Mouse (Mus musculus): ENCODE results near the gene Bnc1. TPM values are rescaled to one million over a fixed set of nuclear protein-coding genes. Genes with fewer than 3 reads are reported as not detected.

Bnc1 gene
- polyA plus RNA-seq (2012; rRNA removed) = 0.07 and 0.18 TPM in 2 replicates

- TF ChIP-seq CTCF (IDR thresholded peaks at IDR 0.05; ENCODE audit: extremely low read depth, insufficient read depth, insufficient read length, insufficient replicate concordance) = no peak
- no peak for TF ChIP-seq POLR2A (IDR thresholded peaks at IDR 0.05; ENCODE audit: low read depth, low read length)
- Histone ChIP-seq H3K4me1 (ENCODE audit: control insufficient read depth, insufficient read depth, insufficient read length) (peaks cover 4% of the 10 kb centered on the region; the same call in 1 of the 2 replicates), H3K27ac (ENCODE audit: insufficient read depth, low read length) (no peak within 1 kb of the TSS), H3K4me3 (ENCODE audit: extremely low read depth, insufficient read depth, insufficient read length) (peak within 1 kb of the TSS; percentile 6; the same call in 1 of the 2 replicates), H3K36me3 (ENCODE audit: control insufficient read depth, insufficient read depth, low read length) (no peaks in the 10 kb centered on the region), H3K27me3 (ENCODE audit: control insufficient read depth, insufficient read depth, low read length) (peaks cover 17% of the 10 kb centered on the region)
- no peak for DNase-seq (ENCODE audit: low read depth in 1 of 2, low spot score in 2 of 2)
- 3% methylated on average over 94 of the region's 105 CpGs for WGBS
These were observed at the start of gene Bnc1 for GRCm38 (mm10) chr7:81992131-81993061. Gene Bnc1, minus strand, starts transcription at chr7:81992292.

DNA sequence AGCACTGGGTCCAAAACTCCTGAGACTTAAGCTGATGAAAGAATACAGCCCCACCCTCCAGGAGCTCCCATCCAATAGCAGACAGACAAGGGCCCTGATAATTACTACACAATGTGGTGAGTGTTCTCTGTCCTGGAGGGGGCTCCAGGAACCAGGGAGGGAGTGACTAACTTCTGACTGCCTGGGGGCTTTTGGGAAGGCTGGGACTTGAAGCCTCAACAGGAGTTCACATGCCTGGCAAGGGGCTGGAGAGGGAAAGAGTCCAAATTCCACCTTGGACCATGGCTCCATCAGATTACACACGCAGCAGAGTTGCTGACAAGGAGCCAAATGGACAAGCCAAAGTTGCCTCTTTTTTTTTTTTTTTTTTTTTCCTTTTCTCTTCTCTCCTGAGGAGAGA is 41.3 kb upstream of the Bnc1 start:
- no peak for DNase-seq (ENCODE audit: low read depth in 1 of 2, low spot score in 2 of 2)
- WGBS = 88% methylated on average over 1 of the region's 1 CpGs
- H3K36me3 ChIP-seq (ENCODE audit: control insufficient read depth, insufficient read depth, low read length) = no peaks in the 10 kb centered on the region

GRCm38 (mm10) chr7:82029666-82030065 is 37.6 kb upstream of the Bnc1 start:
- H3K27me3 ChIP-seq (ENCODE audit: control insufficient read depth, insufficient read depth, low read length) = no peaks in the 10 kb centered on the region
- peaks cover 4% of the 10 kb centered on the region; the same call in 1 of the 2 replicates for H3K4me1 ChIP-seq (ENCODE audit: control insufficient read depth, insufficient read depth, insufficient read length)
- TF ChIP-seq POLR2A (IDR thresholded peaks at IDR 0.05; ENCODE audit: low read depth, low read length) (no peak), CTCF (IDR thresholded peaks at IDR 0.05; ENCODE audit: extremely low read depth, insufficient read depth, insufficient read length, insufficient replicate concordance) (no peak)
- DNase-seq (ENCODE audit: low read depth in 1 of 2, low spot score in 2 of 2) = peak; percentile 8 to 53
- H3K27ac ChIP-seq (ENCODE audit: insufficient read depth, low read length) = no peak overlapping the region
- H3K4me3 ChIP-seq (ENCODE audit: extremely low read depth, insufficient read depth, insufficient read length) = no peak overlapping the region
- no peaks in the 10 kb centered on the region for H3K36me3 ChIP-seq (ENCODE audit: control insufficient read depth, insufficient read depth, low read length)
- 31% methylated on average over 9 of the region's 9 CpGs for WGBS

More for the DNA sequence above, 41.3 kb upstream of the Bnc1 start:
- H3K27me3 ChIP-seq (ENCODE audit: control insufficient read depth, insufficient read depth, low read length) = no peaks in the 10 kb centered on the region
- TF ChIP-seq CTCF (IDR thresholded peaks at IDR 0.05; ENCODE audit: extremely low read depth, insufficient read depth, insufficient read length, insufficient replicate concordance) = no peak
- no peak for TF ChIP-seq POLR2A (IDR thresholded peaks at IDR 0.05; ENCODE audit: low read depth, low read length)
- no peak overlapping the region for H3K4me3 ChIP-seq (ENCODE audit: extremely low read depth, insufficient read depth, insufficient read length)
- no peak overlapping the region for H3K27ac ChIP-seq (ENCODE audit: insufficient read depth, low read length)
- peaks cover 4% of the 10 kb centered on the region; the same call in 1 of the 2 replicates for H3K4me1 ChIP-seq (ENCODE audit: control insufficient read depth, insufficient read depth, insufficient read length)

DNA sequence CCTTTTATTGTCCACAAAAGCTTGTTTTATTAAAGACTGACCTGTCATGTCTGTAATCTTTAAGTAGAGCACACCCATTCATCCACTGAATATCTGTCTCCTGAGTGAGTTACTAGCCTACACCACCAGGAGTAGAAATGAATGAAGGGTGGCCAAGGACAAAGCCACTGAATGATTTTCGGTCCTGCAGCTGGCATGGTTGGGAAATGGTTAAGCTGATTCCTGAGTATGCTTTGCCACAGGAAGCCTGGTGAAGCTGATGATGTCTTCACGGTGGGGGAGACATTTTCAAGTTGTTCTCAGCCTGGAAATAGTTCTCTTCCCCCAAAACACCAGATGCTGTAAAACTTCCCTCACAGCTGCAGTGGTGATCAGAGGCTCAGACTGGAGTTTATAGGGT is 33.7 kb upstream of the Bnc1 start:
- 3% methylated on average over 2 of the region's 2 CpGs for WGBS
- no peak for DNase-seq (ENCODE audit: low read depth in 1 of 2, low spot score in 2 of 2)

GRCm38 (mm10) chr7:82023676-82024075 is 31.6 kb upstream of the Bnc1 start:
- TF ChIP-seq POLR2A (IDR thresholded peaks at IDR 0.05; ENCODE audit: low read depth, low read length) (no peak), CTCF (IDR thresholded peaks at IDR 0.05; ENCODE audit: extremely low read depth, insufficient read depth, insufficient read length, insufficient replicate concordance) (no peak)
- Histone ChIP-seq H3K27me3 (ENCODE audit: control insufficient read depth, insufficient read depth, low read length) (no peaks in the 10 kb centered on the region), H3K27ac (ENCODE audit: insufficient read depth, low read length) (no peak overlapping the region), H3K36me3 (ENCODE audit: control insufficient read depth, insufficient read depth, low read length) (no peaks in the 10 kb centered on the region), H3K4me1 (ENCODE audit: control insufficient read depth, insufficient read depth, insufficient read length) (no peaks in the 10 kb centered on the region), H3K4me3 (ENCODE audit: extremely low read depth, insufficient read depth, insufficient read length) (no peak overlapping the region)
- no peak for DNase-seq (ENCODE audit: low read depth in 1 of 2, low spot score in 2 of 2)
- WGBS = 89% methylated on average over 2 of the region's 2 CpGs

More for the DNA sequence above, 33.7 kb upstream of the Bnc1 start:
- Histone ChIP-seq H3K27ac (ENCODE audit: insufficient read depth, low read length) (no peak overlapping the region), H3K36me3 (ENCODE audit: control insufficient read depth, insufficient read depth, low read length) (no peaks in the 10 kb centered on the region), H3K27me3 (ENCODE audit: control insufficient read depth, insufficient read depth, low read length) (no peaks in the 10 kb centered on the region), H3K4me3 (ENCODE audit: extremely low read depth, insufficient read depth, insufficient read length) (no peak overlapping the region), H3K4me1 (ENCODE audit: control insufficient read depth, insufficient read depth, insufficient read length) (peaks cover 4% of the 10 kb centered on the region; the same call in 1 of the 2 replicates)
- TF ChIP-seq CTCF (IDR thresholded peaks at IDR 0.05; ENCODE audit: extremely low read depth, insufficient read depth, insufficient read length, insufficient replicate concordance) = no peak
- no peak for TF ChIP-seq POLR2A (IDR thresholded peaks at IDR 0.05; ENCODE audit: low read depth, low read length)

GRCm38 (mm10) chr7:82022404-82022803 is 30.3 kb upstream of the Bnc1 start:
- TF ChIP-seq CTCF (IDR thresholded peaks at IDR 0.05; ENCODE audit: extremely low read depth, insufficient read depth, insufficient read length, insufficient replicate concordance) = no peak
- TF ChIP-seq POLR2A (IDR thresholded peaks at IDR 0.05; ENCODE audit: low read depth, low read length) = no peak
- Histone ChIP-seq H3K4me1 (ENCODE audit: control insufficient read depth, insufficient read depth, insufficient read length) (peaks cover under 1% of the 10 kb centered on the region; the same call in 1 of the 2 replicates), H3K27me3 (ENCODE audit: control insufficient read depth, insufficient read depth, low read length) (no peaks in the 10 kb centered on the region), H3K36me3 (ENCODE audit: control insufficient read depth, insufficient read depth, low read length) (no peaks in the 10 kb centered on the region), H3K27ac (ENCODE audit: insufficient read depth, low read length) (no peak overlapping the region), H3K4me3 (ENCODE audit: extremely low read depth, insufficient read depth, insufficient read length) (no peak overlapping the region)
- DNase-seq (ENCODE audit: low read depth in 1 of 2, low spot score in 2 of 2) = no peak
- 94% methylated on average over 1 of the region's 1 CpGs for WGBS
